Mouse (Mus musculus): ENCODE measurements around the gene Pcbp3.

GRCm38 (mm10) chr10:76802500-76802885 is 159.2 kb downstream of the Pcbp3 start:
- TF ChIP-seq POLR2A (IDR thresholded peaks at IDR 0.05; ENCODE audit: low read depth, low read length), result no peak
- no peak for TF ChIP-seq CTCF (conservative IDR thresholded peaks at IDR 0.05; ENCODE audit: insufficient read depth, insufficient read length, low read depth, low read length)
